Comparison of ENCODE assay signal across 9 mouse cellular contexts in genomic region chrX:8864331-8864730, GRCm38 (mm10). TPM values are rescaled to one million over a fixed set of nuclear protein-coding genes. Genes with fewer than 3 reads are reported as not detected.
A peak's percentile ranks its signal among the peaks of the same experiment; 100 is the strongest.
DNase-seq lines count a peak whose midpoint lies in the region; ATAC-seq and TF ChIP-seq lines count a peak whose summit lies in the region.
"Not testable (repeated sequence)": the region's sequence is repeated elsewhere in the genome, so short reads cannot be mapped to it uniquely, and the experiment has no call there.
"Had no signal": no experiment of that assay in that cellular context is flagged by ENCODE, and none has a peak within 500 bp of the region (broad histone marks: within the 10 kb centered on the region; RNA-seq: fewer than 3 reads in every experiment).

No protein-coding gene starts in this region.

- not testable (repeated sequence) for H3K4me1 ChIP-seq in forebrain, embryonic 10.5 days; heart, postnatal 0 days (ENCODE audit: control insufficient read depth, insufficient read depth); liver, embryonic 11.5 days (replicated peaks; ENCODE audit: control insufficient read depth, insufficient read depth, low read length)

- not testable (repeated sequence) for H3K27me3 ChIP-seq in forebrain, embryonic 10.5 days (ENCODE audit: poor library complexity, severe bottlenecking); heart, postnatal 0 days (ENCODE audit: control insufficient read depth, insufficient read depth, low read length); liver, embryonic 11.5 days (replicated peaks; ENCODE audit: control insufficient read depth, insufficient read depth, low read length)

- ATAC-seq in heart, postnatal 0 days (ENCODE audit: insufficient read depth, low read depth); liver, embryonic 11.5 days (replicated peaks; ENCODE audit: low FRiP score): not testable (repeated sequence)

- not testable (repeated sequence) for H3K9me3 ChIP-seq in forebrain, embryonic 10.5 days; heart, postnatal 0 days (replicated peaks; ENCODE audit: control insufficient read depth, low read length); liver, embryonic 11.5 days (ENCODE audit: control insufficient read depth, low read length)

- peak; percentile 61 for TF ChIP-seq CTCF in heart, postnatal 0 days (IDR thresholded peaks at IDR 0.05; ENCODE audit: low read depth)

- H3K4me2 ChIP-seq in heart, postnatal 0 days (ENCODE audit: low read depth, low read length); liver, embryonic 11.5 days: not testable (repeated sequence)

- not testable (repeated sequence) for H3K36me3 ChIP-seq in forebrain, embryonic 10.5 days (replicated peaks); heart, postnatal 0 days (replicated peaks; ENCODE audit: control insufficient read depth, insufficient read depth, low read length); liver, embryonic 11.5 days (ENCODE audit: control insufficient read depth, insufficient read depth, low read length)

- whole genome bisulfite sequencing in forebrain, embryonic 10.5 days: 4% methylated on average over 3 of the region's 3 CpGs
- 6% methylated on average over 3 of the region's 3 CpGs for WGBS in heart, postnatal 0 days
- WGBS in liver, embryonic 11.5 days: 4% methylated on average over 3 of the region's 3 CpGs

- H3K4me3 ChIP-seq in forebrain, embryonic 10.5 days; heart, postnatal 0 days (ENCODE audit: low read depth, low read length); liver, embryonic 11.5 days (ENCODE audit: low read depth, low read length): not testable (repeated sequence)

- DNase-seq in CD8-positive naive resting alpha-beta T cell, adult 2 months (ENCODE audit: low read depth in 2 of 2, low spot score in 2 of 2): peak; percentile 38 to 41
- DNase-seq in brain, embryonic 18.5 days (ENCODE audit: low read depth, low spot score): peak; percentile 16
- DNase-seq in forebrain, embryonic 10.5 days (ENCODE audit: extremely low spot score, low spot score): peak; percentile 55
- peak; percentile 6 for DNase-seq in heart, postnatal 0 days (ENCODE audit: low spot score)
- DNase-seq in kidney, postnatal 36 days: peak; percentile 75 to 86
- peak; percentile 29 for DNase-seq in liver, embryonic 11.5 days (ENCODE audit: low spot score)
- DNase-seq in ovary, adult 18-20 months (ENCODE audit: low spot score): peak; percentile 16
- DNase-seq in thymus, postnatal 0 days (ENCODE audit: low spot score): peak; percentile 19

- TF ChIP-seq EP300 in heart, postnatal 0 days (IDR thresholded peaks at IDR 0.05; ENCODE audit: low read depth): not testable (repeated sequence)

- H3K9ac ChIP-seq in heart, postnatal 0 days (replicated peaks; ENCODE audit: low read depth, low read length); liver, embryonic 11.5 days (ENCODE audit: low read depth, low read length): not testable (repeated sequence)

- not testable (repeated sequence) for H3K27ac ChIP-seq in forebrain, embryonic 10.5 days; heart, postnatal 0 days (ENCODE audit: low read depth); liver, embryonic 11.5 days (ENCODE audit: low read depth, low read length)

RNA-seq across cellular contexts. Expression of gene Gm5751, which starts 9.7 kb away (rescaled TPM):
- not detected in 2 replicates for polyA plus RNA-seq in forebrain, embryonic 10.5 days (2016; fragmentation: Nextera tagmentation; extraction: Ambion mirVana)
- not detected in 2 replicates for total RNA-seq in heart, postnatal 0 days (2014; rRNA removed; ENCODE audit: low replicate concordance)
- not detected in 2 replicates for polyA plus RNA-seq in heart, postnatal 0 days (2015; fragmentation: Nextera tagmentation; extraction: Ambion mirVana)
- polyA plus RNA-seq in liver, embryonic 11.5 days (2014; fragmentation: Nextera tagmentation; extraction: Ambion mirVana): not detected in 2 replicates
- polyA plus RNA-seq in thymus, postnatal 0 days (2015; fragmentation: Nextera tagmentation; extraction: Ambion mirVana): not detected in 2 replicates
- polyA plus RNA-seq: kidney, embryonic 15.5 days had no signal

RNA-seq across cellular contexts. Expression of gene Gm6592, which starts 20.5 kb away (rescaled TPM):
- not detected in 2 replicates for polyA plus RNA-seq in forebrain, embryonic 10.5 days (2016; fragmentation: Nextera tagmentation; extraction: Ambion mirVana)
- total RNA-seq in heart, postnatal 0 days (2014; rRNA removed; ENCODE audit: low replicate concordance): not detected in 2 replicates
- not detected in 2 replicates for polyA plus RNA-seq in heart, postnatal 0 days (2015; fragmentation: Nextera tagmentation; extraction: Ambion mirVana)
- polyA plus RNA-seq in liver, embryonic 11.5 days (2014; fragmentation: Nextera tagmentation; extraction: Ambion mirVana): not detected in 2 replicates
- polyA plus RNA-seq in thymus, postnatal 0 days (2015; fragmentation: Nextera tagmentation; extraction: Ambion mirVana): not detected in 2 replicates
- polyA plus RNA-seq: kidney, embryonic 15.5 days had no signal

RNA-seq across cellular contexts. Expression of gene B630019K06Rik, which starts 27.9 kb away (rescaled TPM):
- 2.2 and 2.4 TPM in 2 replicates for polyA plus RNA-seq in forebrain, embryonic 10.5 days (2016; fragmentation: Nextera tagmentation; extraction: Ambion mirVana)
- total RNA-seq in heart, postnatal 0 days (2014; rRNA removed; ENCODE audit: low replicate concordance): 3.1 and 3.8 TPM in 2 replicates
- 0.92 and 0.99 TPM in 2 replicates for polyA plus RNA-seq in heart, postnatal 0 days (2015; fragmentation: Nextera tagmentation; extraction: Ambion mirVana)
- 1.1 and 1.2 TPM in 2 replicates for polyA plus RNA-seq in liver, embryonic 11.5 days (2014; fragmentation: Nextera tagmentation; extraction: Ambion mirVana)
- 0.67 and 0.78 TPM in 2 replicates for polyA plus RNA-seq in thymus, postnatal 0 days (2015; fragmentation: Nextera tagmentation; extraction: Ambion mirVana)

Comparison
In these comparisons a context has a peak if more than half of its experiments do, and no peak if none do; other contexts are left out.
1. DNase-seq: peak in every context shown above with its lines; median percentile 80 in kidney, postnatal 36 days; 55 in forebrain, embryonic 10.5 days; 40 in CD8-positive naive resting alpha-beta T cell, adult 2 months; 29 in liver, embryonic 11.5 days; 19 in thymus, postnatal 0 days; 16 in brain, embryonic 18.5 days; 16 in ovary, adult 18-20 months; 6 in heart, postnatal 0 days.